Comparison of ENCODE assay signal across 9 mouse cellular contexts in genomic region chr3:89244158-89244981, GRCm38 (mm10). TPM values are rescaled to one million over a fixed set of nuclear protein-coding genes. Genes with fewer than 3 reads are reported as not detected.
DNase-seq lines count a peak whose midpoint lies in the region; ATAC-seq lines count a peak whose summit lies in the region.
"Had no signal": no experiment of that assay in that cellular context is flagged by ENCODE, and none has a peak within 500 bp of the region (broad histone marks: within the 10 kb centered on the region; RNA-seq: fewer than 3 reads in every experiment).

No protein-coding gene starts in this region.

- peaks cover 30% of the 10 kb centered on the region for H3K27me3 ChIP-seq in heart, embryonic 12.5 days (replicated peaks)
- H3K27me3 ChIP-seq in forebrain, embryonic 12.5 days, result no peaks in the 10 kb centered on the region

- 12% methylated on average over 25 of the region's 25 CpGs for WGBS in heart, embryonic 12.5 days
- WGBS in forebrain, embryonic 12.5 days, result 14% methylated on average over 25 of the region's 25 CpGs

- peaks cover 16% of the 10 kb centered on the region for H3K36me3 ChIP-seq in heart, embryonic 12.5 days
- H3K36me3 ChIP-seq in forebrain, embryonic 12.5 days (replicated peaks), result peaks cover 37% of the 10 kb centered on the region

- no peak for DNase-seq in heart, adult 8-10 months (ENCODE audit: low spot score)
- DNase-seq in MN1 (ENCODE audit: low spot score), result peak; percentile 78
- peak; percentile 54 for DNase-seq in kidney, adult 9 months
- peak; percentile 41 for DNase-seq in thymus, postnatal 25 days

- H3K9ac ChIP-seq in heart, embryonic 12.5 days, result peak overlapping the region; percentile 55; the same call in 1 of the 2 replicates
- H3K9ac ChIP-seq in forebrain, embryonic 12.5 days, result peak overlapping the region; percentile 67

- H3K4me2 ChIP-seq in heart, embryonic 12.5 days, result peak overlapping the region; percentile 81
- peak overlapping the region; percentile 91 for H3K4me2 ChIP-seq in forebrain, embryonic 12.5 days

- H3K9me3 ChIP-seq in heart, embryonic 12.5 days (replicated peaks), result no peaks in the 10 kb centered on the region
- no peaks in the 10 kb centered on the region for H3K9me3 ChIP-seq in forebrain, embryonic 12.5 days

- H3K4me1 ChIP-seq in heart, embryonic 12.5 days (replicated peaks), result peaks cover 32% of the 10 kb centered on the region
- H3K4me1 ChIP-seq in forebrain, embryonic 12.5 days, result peaks cover 50% of the 10 kb centered on the region

- H3K4me3 ChIP-seq in heart, embryonic 12.5 days, result peak overlapping the region; percentile 85
- peak overlapping the region; percentile 67 for H3K4me3 ChIP-seq in forebrain, embryonic 12.5 days (replicated peaks)

- H3K27ac ChIP-seq in heart, embryonic 12.5 days (ENCODE audit: poor library complexity, severe bottlenecking), result no peak overlapping the region
- peak overlapping the region; percentile 89 for H3K27ac ChIP-seq in forebrain, embryonic 12.5 days
- H3K27ac ChIP-seq: macrophage had no signal

- ATAC-seq in heart, embryonic 12.5 days (ENCODE audit: insufficient number of reproducible peaks, low FRiP score), result 0 out of 2 replicates have a peak, but pooled peaks have one; percentile 12
- peak; percentile 12 for ATAC-seq in forebrain, embryonic 12.5 days (ENCODE audit: low FRiP score)
- peak; percentile 47 for ATAC-seq in megakaryocyte, adult 5-6 weeks (ENCODE audit: poor library complexity, severe bottlenecking)
- ATAC-seq in erythroid progenitor cell, adult 5-6 weeks (replicated peaks; ENCODE audit: low FRiP score, poor library complexity, severe bottlenecking), result no peak

RNA-seq across cellular contexts. Expression of gene Krtcap2, which starts 1.4 kb away (rescaled TPM):
- 243 and 262 TPM in 2 replicates for polyA plus RNA-seq in heart, embryonic 12.5 days (2016; fragmentation: Nextera tagmentation; extraction: Ambion mirVana)
- 100 to 1,000 TPM in 1 of 4 experiments, 10 to 100 TPM in 3; 87.0 to 108 (median 89.4) TPM for total RNA-seq in heart, adult 8-10 months (2022)
- polyA plus RNA-seq in forebrain, embryonic 12.5 days (2016; fragmentation: Nextera tagmentation; extraction: Ambion mirVana), result 249 and 252 TPM in 2 replicates
- 142 and 167 TPM in 2 replicates for total RNA-seq in megakaryocyte, adult 5-6 weeks (2015)
- 159 and 189 TPM in 2 replicates for total RNA-seq in megakaryocyte, adult 5-6 weeks (2017)
- 39.0 and 64.2 TPM in 2 replicates for total RNA-seq in erythroid progenitor cell, adult 5-6 weeks (2015; ENCODE audit: low replicate concordance)
- 7.2 and 29.1 TPM in 2 replicates for total RNA-seq in erythroid progenitor cell, adult 5-6 weeks (2017; ENCODE audit: low replicate concordance)

RNA-seq across cellular contexts. Expression of gene Trim46, which starts 1.7 kb away (rescaled TPM):
- polyA plus RNA-seq in heart, embryonic 12.5 days (2016; fragmentation: Nextera tagmentation; extraction: Ambion mirVana), result 0.89 and 1.1 TPM in 2 replicates
- total RNA-seq in heart, adult 8-10 months (2022), result under 1 TPM; 0.34 to 0.87 (median 0.83) TPM
- 25.1 and 26.6 TPM in 2 replicates for polyA plus RNA-seq in forebrain, embryonic 12.5 days (2016; fragmentation: Nextera tagmentation; extraction: Ambion mirVana)
- 0.39 and 0.80 TPM in 2 replicates for total RNA-seq in megakaryocyte, adult 5-6 weeks (2015)
- 0.55 TPM in 1 of 2 replicates, not detected in the other for total RNA-seq in megakaryocyte, adult 5-6 weeks (2017)
- 1.3 TPM in 1 of 2 replicates, not detected in the other for total RNA-seq in erythroid progenitor cell, adult 5-6 weeks (2015; ENCODE audit: low replicate concordance)
- total RNA-seq in erythroid progenitor cell, adult 5-6 weeks (2017; ENCODE audit: low replicate concordance), result not detected in 2 replicates
- polyA plus RNA-seq: macrophage had no signal

RNA-seq across cellular contexts. Expression of gene Dpm3, which starts 14.8 kb away (rescaled TPM):
- 65.1 and 79.2 TPM in 2 replicates for polyA plus RNA-seq in heart, embryonic 12.5 days (2016; fragmentation: Nextera tagmentation; extraction: Ambion mirVana)
- total RNA-seq in heart, adult 8-10 months (2022), result 10 to 100 TPM; 49.1 to 65.7 (median 53.6) TPM
- 79.1 and 84.3 TPM in 2 replicates for polyA plus RNA-seq in forebrain, embryonic 12.5 days (2016; fragmentation: Nextera tagmentation; extraction: Ambion mirVana)
- total RNA-seq in megakaryocyte, adult 5-6 weeks (2015), result 84.6 and 95.5 TPM in 2 replicates
- total RNA-seq in megakaryocyte, adult 5-6 weeks (2017), result 72.1 and 82.3 TPM in 2 replicates
- 16.8 and 18.4 TPM in 2 replicates for total RNA-seq in erythroid progenitor cell, adult 5-6 weeks (2015; ENCODE audit: low replicate concordance)
- total RNA-seq in erythroid progenitor cell, adult 5-6 weeks (2017; ENCODE audit: low replicate concordance), result 8.3 TPM in 1 of 2 replicates, not detected in the other

RNA-seq across cellular contexts. Expression of gene Muc1, which starts 15.5 kb away (rescaled TPM):
- 0.48 TPM in 1 of 2 replicates, not detected in the other for polyA plus RNA-seq in heart, embryonic 12.5 days (2016; fragmentation: Nextera tagmentation; extraction: Ambion mirVana)
- total RNA-seq in heart, adult 8-10 months (2022), result under 1 TPM in 3 of 4 experiments, not detected in 1; 0.13 to 0.63 (median 0.49) TPM
- 3.8 and 4.7 TPM in 2 replicates for polyA plus RNA-seq in forebrain, embryonic 12.5 days (2016; fragmentation: Nextera tagmentation; extraction: Ambion mirVana)
- 0.25 and 0.58 TPM in 2 replicates for total RNA-seq in megakaryocyte, adult 5-6 weeks (2015)
- total RNA-seq in megakaryocyte, adult 5-6 weeks (2017), result 0.18 TPM in 1 of 2 replicates, not detected in the other
- total RNA-seq in erythroid progenitor cell, adult 5-6 weeks (2015; ENCODE audit: low replicate concordance), result not detected in 2 replicates
- total RNA-seq in erythroid progenitor cell, adult 5-6 weeks (2017; ENCODE audit: low replicate concordance), result not detected in 2 replicates
- polyA plus RNA-seq: macrophage had no signal

RNA-seq across cellular contexts. Expression of gene Mtx1, which starts 17.5 kb away (rescaled TPM):
- polyA plus RNA-seq in heart, embryonic 12.5 days (2016; fragmentation: Nextera tagmentation; extraction: Ambion mirVana), result 123 and 127 TPM in 2 replicates
- total RNA-seq in heart, adult 8-10 months (2022), result 10 to 100 TPM; 56.4 to 63.5 (median 59.5) TPM
- 185 and 194 TPM in 2 replicates for polyA plus RNA-seq in forebrain, embryonic 12.5 days (2016; fragmentation: Nextera tagmentation; extraction: Ambion mirVana)
- total RNA-seq in megakaryocyte, adult 5-6 weeks (2015), result 49.5 and 57.8 TPM in 2 replicates
- total RNA-seq in megakaryocyte, adult 5-6 weeks (2017), result 41.8 and 45.3 TPM in 2 replicates
- 8.6 and 21.0 TPM in 2 replicates for total RNA-seq in erythroid progenitor cell, adult 5-6 weeks (2015; ENCODE audit: low replicate concordance)
- 14.5 and 15.8 TPM in 2 replicates for total RNA-seq in erythroid progenitor cell, adult 5-6 weeks (2017; ENCODE audit: low replicate concordance)
